Comparison of ENCODE assay signal across 10 mouse cellular contexts in the genomic region with DNA sequence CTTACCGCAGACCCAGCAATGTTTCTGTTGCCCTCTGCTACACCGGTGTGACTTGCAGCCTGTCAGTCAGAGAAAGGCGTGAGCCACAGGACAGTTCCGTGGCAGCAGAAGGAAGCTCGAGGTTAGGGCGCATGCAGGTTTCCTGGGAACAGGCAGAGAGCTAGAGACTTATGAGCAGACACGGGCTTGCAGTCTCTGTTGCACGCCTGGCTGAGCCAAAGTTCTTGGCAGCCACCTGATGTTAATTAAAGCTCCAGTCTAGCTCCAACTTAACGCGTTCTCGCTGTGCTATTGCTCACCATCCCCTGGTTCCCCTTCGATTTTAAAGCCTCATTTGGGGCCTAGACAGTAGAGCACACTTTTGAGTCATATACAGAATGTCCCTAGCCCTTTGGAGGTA.
A peak's percentile ranks its signal among the peaks of the same experiment; 100 is the strongest.
DNase-seq lines count a peak whose midpoint lies in the region; ATAC-seq and TF ChIP-seq lines count a peak whose summit lies in the region.
"Had no signal": no experiment of that assay in that cellular context is flagged by ENCODE, and none has a peak within 500 bp of the region (broad histone marks: within the 10 kb centered on the region; RNA-seq: fewer than 3 reads in every experiment).

No protein-coding gene starts in this region.

- H3K4me2 ChIP-seq in limb, embryonic 15.5 days: peak overlapping the region; percentile 22; the same call in 1 of the 2 replicates
- H3K4me2 ChIP-seq: neural tube, embryonic 13.5 days had no signal

- H3K9me3 ChIP-seq in limb, embryonic 15.5 days: no peaks in the 10 kb centered on the region
- H3K9me3 ChIP-seq: neural tube, embryonic 13.5 days had no signal

- H3K4me1 ChIP-seq in kidney, adult 2 months (ENCODE audit: control insufficient read depth, insufficient read depth, low read length): no peaks in the 10 kb centered on the region
- H3K4me1 ChIP-seq in cerebellum, adult 2 months (ENCODE audit: control insufficient read depth, insufficient read depth, low read length): peaks cover 10% of the 10 kb centered on the region; the same call in 1 of the 2 replicates
- H3K4me1 ChIP-seq in limb, embryonic 15.5 days: no peaks in the 10 kb centered on the region; the same call in 1 of the 2 replicates
- H3K4me1 ChIP-seq: neural tube, embryonic 13.5 days had no signal

- TF ChIP-seq CTCF in kidney, adult 2 months (conservative IDR thresholded peaks at IDR 0.05; ENCODE audit: insufficient read depth, insufficient read length, low read depth, low read length): no peak
- TF ChIP-seq CTCF in cerebellum, adult 2 months (IDR thresholded peaks at IDR 0.05; ENCODE audit: borderline replicate concordance, insufficient read depth, low read depth, low read length): no peak

- TF ChIP-seq POLR2A in kidney, adult 2 months (IDR thresholded peaks at IDR 0.05; ENCODE audit: low read depth, low read length): no peak
- TF ChIP-seq POLR2A in cerebellum, adult 2 months (IDR thresholded peaks at IDR 0.05; ENCODE audit: borderline replicate concordance, insufficient read depth, low read length): no peak

- no peak overlapping the region for H3K4me3 ChIP-seq in kidney, adult 2 months (ENCODE audit: insufficient read depth, low read depth, low read length)
- H3K4me3 ChIP-seq in cerebellum, adult 2 months (replicated peaks; ENCODE audit: insufficient read depth, low read depth, low read length): no peak overlapping the region
- no peak overlapping the region for H3K4me3 ChIP-seq in limb, embryonic 15.5 days
- H3K4me3 ChIP-seq: neural tube, embryonic 13.5 days had no signal

- H3K36me3 ChIP-seq in kidney, adult 2 months (ENCODE audit: control insufficient read depth, insufficient read depth, low read length): no peaks in the 10 kb centered on the region
- H3K36me3 ChIP-seq in limb, embryonic 15.5 days: no peaks in the 10 kb centered on the region
- H3K36me3 ChIP-seq: neural tube, embryonic 13.5 days had no signal

- H3K27ac ChIP-seq in kidney, adult 2 months (ENCODE audit: insufficient read depth, low read depth, low read length): no peak overlapping the region
- no peak overlapping the region for H3K27ac ChIP-seq in cerebellum, adult 2 months (ENCODE audit: insufficient read depth, low read length)
- H3K27ac ChIP-seq in limb, embryonic 15.5 days: no peak overlapping the region
- H3K27ac ChIP-seq: neural tube, embryonic 13.5 days had no signal

- 31% methylated on average over 12 of the region's 12 CpGs for WGBS in kidney, adult 2 months
- WGBS in cerebellum, adult 2 months: 6% methylated on average over 12 of the region's 12 CpGs
- 37% methylated on average over 12 of the region's 12 CpGs for WGBS in limb, embryonic 15.5 days

- DNase-seq in kidney, adult 9 months: peak; percentile 2
- no peak for DNase-seq in kidney, adult 2 months
- peak; percentile 57 to 79 for DNase-seq in cerebellum, adult 2 months
- DNase-seq in forelimb bud, embryonic 11.5 days (ENCODE audit: low read depth, low spot score): peak; percentile 30
- no peak for DNase-seq in lung, postnatal 14 days
- DNase-seq in urinary bladder, postnatal 25 days (ENCODE audit: low spot score): no peak
- DNase-seq: kidney, postnatal 10 days; lung, postnatal 36 days had no signal

- no peaks in the 10 kb centered on the region for H3K27me3 ChIP-seq in kidney, adult 2 months (replicated peaks; ENCODE audit: control insufficient read depth, insufficient read depth, low read length)
- no peaks in the 10 kb centered on the region for H3K27me3 ChIP-seq in cerebellum, adult 2 months (ENCODE audit: control insufficient read depth, insufficient read depth, low read length)
- H3K27me3 ChIP-seq in limb, embryonic 15.5 days: no peaks in the 10 kb centered on the region
- H3K27me3 ChIP-seq: neural tube, embryonic 13.5 days had no signal

- no peak overlapping the region for H3K9ac ChIP-seq in limb, embryonic 15.5 days
- H3K9ac ChIP-seq: neural tube, embryonic 13.5 days had no signal

- 0 out of 2 replicates have a peak, but pooled peaks have one; percentile 30 for ATAC-seq in limb, embryonic 15.5 days (ENCODE audit: insufficient number of reproducible peaks, low FRiP score, low TSS enrichment, low read depth)

Comparison
In these comparisons a context has a peak if more than half of its experiments do, and no peak if none do; other contexts are left out.
1. DNase-seq: peak in kidney, adult 9 months (single experiment), cerebellum, adult 2 months (2 of 2) and forelimb bud, embryonic 11.5 days (single experiment); none in kidney, adult 2 months (single experiment), lung, postnatal 14 days (single experiment) and urinary bladder, postnatal 25 days (single experiment).